Mouse (Mus musculus) limb, embryonic 14.5 days (tissue): Measurements from ENCODE around the gene Ptprg. TPM values are rescaled to one million over a fixed set of nuclear protein-coding genes. Genes with fewer than 3 reads are reported as not detected.

ENCODE experiments used
- ATAC-seq: fragments of 200-750 bp; cut with Nextera tagmentation; 2 replicates; pipeline ENCODE4 v1.8.0; 2017; ENCODE audit warnings: low read depth, moderate number of reproducible peaks, moderate TSS enrichment; ENCODE audit not compliant: low FRiP score
- DNase-seq: peaks from one replicate; pipeline ENCODE4 v3.0.0-alpha.2; 2015; ENCODE audit warnings: low spot score
- H3K27ac ChIP-seq: fragments of 300-500 bp; sonication (generic); replicated peaks from 2 replicates; pipeline ENCODE4 v1.5.1; 2014; ENCODE audit warnings: low read depth, mild to moderate bottlenecking, low read length, moderate library complexity, mixed read lengths
- H3K27me3 ChIP-seq: fragments of 300-500 bp; sonication (generic); 2 replicates; pipeline ENCODE4 v1.6.1; 2014; ENCODE audit warnings: low read length, mixed read lengths; ENCODE audit not compliant: control insufficient read depth, insufficient read depth
- H3K36me3 ChIP-seq: fragments of 300-500 bp; sonication (generic); 2 replicates; pipeline ENCODE4 v1.6.1; 2014; ENCODE audit warnings: mild to moderate bottlenecking, low read length, moderate library complexity, mixed read lengths; ENCODE audit not compliant: control insufficient read depth, insufficient read depth
- H3K4me1 ChIP-seq: fragments of 300-500 bp; sonication (generic); 2 replicates; pipeline ENCODE4 v1.6.1; 2014; ENCODE audit warnings: antibody characterized with exemption, low read length, mixed read lengths; ENCODE audit not compliant: control insufficient read depth, insufficient read depth
- H3K4me2 ChIP-seq: fragments of 300-500 bp; sonication (generic); replicated peaks from 2 replicates; pipeline ENCODE4 v1.6.1; 2014; ENCODE audit warnings: low read depth, mild to moderate bottlenecking, low read length, moderate library complexity; ENCODE audit not compliant: severe bottlenecking
- H3K4me3 ChIP-seq: fragments of 300-500 bp; sonication (generic); replicated peaks from 2 replicates; pipeline ENCODE4 v1.5.1; 2014; ENCODE audit warnings: low read length
- H3K9ac ChIP-seq: fragments of 300-500 bp; sonication (generic); 2 replicates; pipeline ENCODE4 v1.6.1; 2014; ENCODE audit warnings: mild to moderate bottlenecking, low read depth, low read length, moderate library complexity; ENCODE audit not compliant: severe bottlenecking
- H3K9me3 ChIP-seq: fragments of 300-500 bp; sonication (generic); 2 replicates; pipeline ENCODE4 v1.6.1; 2016; ENCODE audit warnings: low read length; ENCODE audit not compliant: control insufficient read depth
- POLR2A ChIP-seq: fragments of 200-500 bp; IDR thresholded peaks from 2 replicates; pipeline ENCODE4 v1.8.0; 2012; ENCODE audit warnings: inconsistent platforms, mild to moderate bottlenecking, moderate library complexity, borderline replicate concordance; ENCODE audit not compliant: insufficient read depth, insufficient read length; ENCODE audit errors: extremely low read depth
- WGBS: fragments of 180-500 bp; shearing (Covaris S2); extraction: QIAGEN DNeasy Blood & Tissue Kit; methylation state at CpG from one replicate; pipeline ENCODE4 v1.1.7; 2014; 5-methylcytosine and 5-hydroxymethylcytosine counted together
- polyA plus RNA-seq, 2 experiments: library from polyadenylated mRNA; depleted of rRNA in 1 of 2; stranded (reverse) in 1 of 2; unstranded in 1 of 2; fragments of >200 nt; fragmentation: Nextera tagmentation in 1 of 2; extraction: Ambion mirVana in 1 of 2; gene quantifications; 2 replicates each; pipeline versions ENCODE4 v1.2.1 to v1.2.3; 2012 to 2014

The Ptprg gene
- polyA plus RNA-seq, 2 experiments = 25.5 to 28.6 TPM

- no peak overlapping the region for H3K4me3 ChIP-seq
- no peak overlapping the region for H3K9ac ChIP-seq
- WGBS = 75% methylated on average over 7 of the region's 7 CpGs
Observed at GRCm38 (mm10) chr14:12062628-12063360, 509.5 kb downstream of the Ptprg start.

GRCm38 (mm10) chr14:12065001-12065400 lies 511.7 kb downstream of the Ptprg start:
- no peak for TF ChIP-seq POLR2A
- 96% methylated on average over 1 of the region's 1 CpGs for WGBS
- no peak overlapping the region for H3K27ac ChIP-seq
- no peaks in the 10 kb centered on the region for H3K9me3 ChIP-seq
- no peak overlapping the region for H3K4me2 ChIP-seq
- no peak overlapping the region for H3K4me3 ChIP-seq
- H3K9ac ChIP-seq = no peak overlapping the region
- ATAC-seq (no peak), DNase-seq (no peak)
- H3K27me3 ChIP-seq = no peaks in the 10 kb centered on the region
- no peaks in the 10 kb centered on the region for H3K36me3 ChIP-seq
- H3K4me1 ChIP-seq = no peaks in the 10 kb centered on the region

More at GRCm38 (mm10) chr14:12062628-12063360, 509.5 kb downstream of the Ptprg start:
- DNase-seq = no peak
- no peak for TF ChIP-seq POLR2A
- Histone ChIP-seq H3K4me2 (no peak overlapping the region), H3K27ac (no peak overlapping the region), H3K9me3 (no peaks in the 10 kb centered on the region), H3K4me1 (0 out of 2 replicates have a peak, but pooled peaks cover 5% of the 10 kb centered on the region), H3K36me3 (no peaks in the 10 kb centered on the region), H3K27me3 (no peaks in the 10 kb centered on the region)
- no peak for ATAC-seq

GRCm38 (mm10) chr14:12065736-12066135 lies 512.4 kb downstream of the Ptprg start:
- Histone ChIP-seq H3K9me3 (no peaks in the 10 kb centered on the region), H3K4me2 (no peak overlapping the region), H3K9ac (no peak overlapping the region), H3K27me3 (no peaks in the 10 kb centered on the region), H3K27ac (no peak overlapping the region), H3K4me1 (peaks cover 7% of the 10 kb centered on the region), H3K4me3 (no peak overlapping the region), H3K36me3 (no peaks in the 10 kb centered on the region)
- no peak for TF ChIP-seq POLR2A
- ATAC-seq = no peak
- WGBS = 74% methylated on average over 2 of the region's 2 CpGs
- DNase-seq = no peak

GRCm38 (mm10) chr14:12069707-12070106 lies 516.4 kb downstream of the Ptprg start:
- H3K9me3 ChIP-seq = no peaks in the 10 kb centered on the region
- TF ChIP-seq POLR2A = no peak
- ATAC-seq (no peak), DNase-seq (no peak)
- no peak overlapping the region for H3K9ac ChIP-seq
- H3K36me3 ChIP-seq = no peaks in the 10 kb centered on the region
- 88% methylated on average over 12 of the region's 12 CpGs for WGBS
- H3K4me1 ChIP-seq = peaks cover 21% of the 10 kb centered on the region
- H3K4me2 ChIP-seq = no peak overlapping the region
- no peaks in the 10 kb centered on the region for H3K27me3 ChIP-seq
- no peak overlapping the region for H3K4me3 ChIP-seq
- H3K27ac ChIP-seq = no peak overlapping the region

GRCm38 (mm10) chr14:12070361-12070760 lies 517.0 kb downstream of the Ptprg start:
- WGBS = 76% methylated on average over 1 of the region's 1 CpGs
- no peak for DNase-seq
- no peak for TF ChIP-seq POLR2A

More at GRCm38 (mm10) chr14:12070361-12070760, 517.0 kb downstream of the Ptprg start:
- peaks cover 21% of the 10 kb centered on the region for H3K4me1 ChIP-seq
- H3K27me3 ChIP-seq = no peaks in the 10 kb centered on the region
- no peak overlapping the region for H3K9ac ChIP-seq
- H3K4me2 ChIP-seq = no peak overlapping the region
- H3K27ac ChIP-seq = no peak overlapping the region
- no peak for ATAC-seq
- no peaks in the 10 kb centered on the region for H3K36me3 ChIP-seq
- H3K4me3 ChIP-seq = no peak overlapping the region
- no peaks in the 10 kb centered on the region for H3K9me3 ChIP-seq
